Mouse (Mus musculus): ENCODE results near the gene M1ap. TPM values are rescaled to one million over a fixed set of nuclear protein-coding genes. Genes with fewer than 3 reads are reported as not detected.

The M1ap gene
- polyA plus RNA-seq, 1 experiment from 2014 or later = 1.2 TPM

DNA sequence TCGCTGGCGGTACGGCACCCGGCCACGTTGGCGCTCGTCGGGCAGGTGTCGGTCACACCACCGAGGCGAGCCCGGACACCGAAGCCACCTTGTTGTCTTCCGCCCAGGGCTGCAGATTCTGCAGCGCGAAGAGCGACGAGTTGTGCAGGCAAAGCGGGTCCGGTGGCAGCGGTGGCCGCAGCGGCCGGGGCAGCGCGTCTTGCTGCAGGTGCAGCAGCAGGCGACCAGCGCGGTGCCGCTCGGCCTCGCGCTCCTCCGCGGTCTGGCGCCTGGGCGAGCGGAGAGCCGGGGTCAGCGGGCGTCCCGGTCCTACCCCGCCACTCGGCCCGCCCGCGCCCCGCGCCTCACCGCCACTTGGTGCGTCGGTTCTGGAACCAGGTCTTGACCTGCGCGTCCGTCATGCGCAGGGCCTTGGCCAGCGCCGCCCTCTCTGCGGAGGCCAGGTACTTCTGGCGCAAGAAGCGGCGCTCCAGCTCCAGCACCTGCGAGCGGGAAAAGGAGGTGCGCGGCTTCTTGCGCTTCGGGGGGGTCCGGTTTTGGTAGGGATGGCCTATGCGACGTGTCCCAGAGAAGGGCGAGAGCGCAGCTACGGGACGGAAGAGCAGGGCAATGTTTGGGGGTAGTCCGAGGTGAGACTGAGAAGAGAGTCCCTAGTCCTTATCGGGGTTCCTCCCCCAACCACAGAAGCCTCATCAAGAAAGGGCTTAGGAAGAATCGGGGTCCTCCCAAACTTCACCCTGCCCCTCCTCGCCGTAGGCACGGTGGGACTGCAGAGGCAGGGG is 122.2 kb downstream of the M1ap start:
- no peaks in the 10 kb centered on the region for H3K36me3 ChIP-seq
- peaks cover 28% of the 10 kb centered on the region for H3K4me1 ChIP-seq
- no peak overlapping the region for H3K27ac ChIP-seq
- peak overlapping the region; percentile 28 for H3K4me3 ChIP-seq (replicated peaks)
- WGBS = 1% methylated on average over 80 of the region's 81 CpGs
- no peaks in the 10 kb centered on the region for H3K9me3 ChIP-seq
- H3K9ac ChIP-seq = no peak overlapping the region
- H3K4me2 ChIP-seq = peak overlapping the region; percentile 56
- ATAC-seq (ENCODE audit: insufficient read depth, low FRiP score, low read depth) = no peak
- peaks cover 94% of the 10 kb centered on the region for H3K27me3 ChIP-seq (replicated peaks)

DNA sequence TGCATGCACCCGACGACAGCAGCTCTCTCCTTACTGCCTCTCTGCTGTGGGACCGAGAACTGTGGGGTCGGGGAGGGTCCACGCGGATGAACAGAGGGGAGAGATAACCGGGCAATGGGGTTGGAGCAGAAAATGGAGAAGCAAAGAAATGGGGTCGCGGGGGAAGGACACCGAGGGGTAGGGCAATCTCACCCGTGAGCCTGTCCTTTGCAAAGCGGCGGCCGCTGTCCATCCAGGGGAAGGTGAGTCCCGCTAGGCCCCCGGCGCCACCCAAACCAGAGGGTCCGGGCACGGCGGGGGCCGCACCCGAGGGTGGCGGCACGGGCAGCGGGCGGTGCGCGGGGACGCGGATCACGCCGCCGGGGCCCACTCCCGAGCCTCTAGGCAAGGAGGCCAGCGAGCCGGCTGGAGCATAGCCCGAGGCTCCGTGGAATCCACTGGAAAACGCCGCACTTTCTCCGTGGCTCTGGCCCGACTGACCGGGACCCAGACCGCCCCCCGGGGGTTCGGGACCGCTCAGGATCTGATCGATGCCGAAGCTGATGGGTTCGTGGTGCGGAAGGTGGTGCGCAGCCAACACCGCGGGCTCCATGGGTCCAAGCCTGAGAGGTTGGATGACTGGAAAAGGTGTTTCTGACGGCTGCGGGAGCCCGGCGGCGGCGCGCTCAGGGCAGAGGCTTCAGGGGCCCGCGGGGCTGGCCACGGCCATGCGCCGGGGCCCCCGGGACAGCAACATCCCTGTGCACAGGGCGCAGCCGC is 123.0 kb downstream of the M1ap start:
- Histone ChIP-seq H3K9ac (no peak overlapping the region), H3K4me1 (peaks cover 28% of the 10 kb centered on the region), H3K4me3 (replicated peaks) (peak overlapping the region; percentile 28), H3K27me3 (replicated peaks) (peaks cover 93% of the 10 kb centered on the region), H3K4me2 (peak overlapping the region; percentile 56), H3K27ac (no peak overlapping the region), H3K9me3 (no peaks in the 10 kb centered on the region), H3K36me3 (no peaks in the 10 kb centered on the region)
- 2% methylated on average over 69 of the region's 69 CpGs for WGBS
- no peak for ATAC-seq (ENCODE audit: insufficient read depth, low FRiP score, low read depth)

DNA sequence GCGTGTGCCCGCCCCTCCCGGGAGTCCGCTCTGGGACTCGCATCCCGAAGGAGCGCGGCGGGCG is 123.4 kb downstream of the M1ap start, which contains the start of gene Tlx2:
Gene Tlx2 (minus strand): TSS at position 47 of the 64 bp plus-strand sequence.
- Histone ChIP-seq H3K36me3 (no peaks in the 10 kb centered on the region), H3K4me1 (peaks cover 28% of the 10 kb centered on the region), H3K27me3 (replicated peaks) (peaks cover 92% of the 10 kb centered on the region), H3K4me3 (replicated peaks) (peak within 1 kb of the TSS; percentile 28), H3K27ac (no peak within 1 kb of the TSS), H3K9me3 (no peaks in the 10 kb centered on the region), H3K9ac (no peak within 1 kb of the TSS), H3K4me2 (peak within 1 kb of the TSS; percentile 56)
- under 1% methylated on average over 10 of the region's 10 CpGs for WGBS
- ATAC-seq (ENCODE audit: insufficient read depth, low FRiP score, low read depth) = no peak

DNA sequence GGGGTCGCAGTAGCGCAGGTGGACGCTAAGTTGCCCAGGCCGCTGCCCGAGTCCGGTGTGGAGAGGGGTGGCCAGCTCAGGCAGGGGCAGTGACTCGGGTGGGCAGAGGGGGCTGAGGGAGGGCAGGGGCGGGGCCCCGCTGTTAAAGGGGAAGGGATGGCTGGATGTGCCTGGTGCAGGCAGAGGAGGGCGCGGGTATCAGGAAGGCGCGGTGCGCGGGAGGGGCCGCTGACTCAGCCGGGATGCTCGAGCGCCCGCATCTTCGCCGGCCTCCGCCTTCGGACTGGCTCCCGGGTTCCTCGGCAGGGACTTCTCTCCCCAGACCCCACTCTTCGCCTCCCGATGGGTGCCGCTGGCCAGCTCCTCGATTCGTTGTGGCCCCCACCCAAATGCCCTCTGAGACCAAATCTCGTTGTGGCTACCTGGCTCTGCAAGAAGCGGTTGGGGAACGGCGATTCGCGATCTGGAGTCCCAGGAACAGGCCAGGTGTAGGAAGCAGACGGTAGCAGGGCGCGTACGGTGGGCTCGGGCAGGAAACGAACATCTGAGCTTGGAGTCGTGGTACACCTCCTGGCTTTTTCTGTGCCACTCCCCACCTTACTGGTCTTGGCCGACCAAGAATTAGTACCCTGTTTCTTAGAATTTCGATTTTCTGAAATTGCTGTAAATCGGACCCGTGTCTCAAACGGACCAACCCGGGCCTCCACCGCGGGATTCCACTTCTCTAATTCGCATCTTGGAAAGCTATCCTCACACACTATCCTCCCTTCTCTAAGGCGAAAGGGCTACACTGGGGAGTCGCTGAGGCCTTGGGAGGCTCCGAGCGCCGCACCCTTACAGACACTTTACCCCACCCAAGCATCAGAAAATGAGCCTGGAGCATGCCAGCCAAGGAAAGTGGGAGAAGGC is 123.9 kb downstream of the M1ap start:
- H3K4me1 ChIP-seq = peaks cover 28% of the 10 kb centered on the region

DNA sequence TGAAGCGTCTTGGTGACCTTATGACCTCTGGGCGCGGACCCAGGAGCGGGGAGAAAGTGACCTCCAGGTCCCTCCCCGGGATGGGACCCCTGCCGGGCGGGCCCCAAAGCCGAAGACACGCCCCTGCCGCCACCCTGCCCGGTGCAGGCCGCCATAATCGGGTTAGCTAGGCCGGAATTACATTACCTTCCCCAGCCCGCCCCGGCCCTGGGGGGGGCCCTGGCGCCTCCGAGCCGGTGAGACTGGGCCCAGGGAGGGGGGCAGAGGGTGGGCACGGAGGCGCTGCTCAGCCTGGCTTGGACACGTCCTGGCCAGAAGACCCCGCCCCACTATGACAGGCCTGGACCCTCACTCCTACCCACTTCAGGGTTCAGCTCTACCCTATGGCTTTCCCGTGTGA is 124.5 kb downstream of the M1ap start:
- Histone ChIP-seq H3K9ac (no peak overlapping the region), H3K27me3 (replicated peaks) (peaks cover 91% of the 10 kb centered on the region), H3K4me2 (peak overlapping the region; percentile 16; the same call in 1 of the 2 replicates)

More for the DNA sequence above, 123.9 kb downstream of the M1ap start:
- H3K27me3 ChIP-seq (replicated peaks) = peaks cover 93% of the 10 kb centered on the region
- no peaks in the 10 kb centered on the region for H3K9me3 ChIP-seq
- H3K9ac ChIP-seq = no peak overlapping the region
- peak overlapping the region; percentile 28 for H3K4me3 ChIP-seq (replicated peaks)
- H3K4me2 ChIP-seq = peak overlapping the region; percentile 37
- WGBS = under 1% methylated on average over 52 of the region's 58 CpGs
- no peak overlapping the region for H3K27ac ChIP-seq
- no peaks in the 10 kb centered on the region for H3K36me3 ChIP-seq
- ATAC-seq (ENCODE audit: insufficient read depth, low FRiP score, low read depth) = no peak

DNA sequence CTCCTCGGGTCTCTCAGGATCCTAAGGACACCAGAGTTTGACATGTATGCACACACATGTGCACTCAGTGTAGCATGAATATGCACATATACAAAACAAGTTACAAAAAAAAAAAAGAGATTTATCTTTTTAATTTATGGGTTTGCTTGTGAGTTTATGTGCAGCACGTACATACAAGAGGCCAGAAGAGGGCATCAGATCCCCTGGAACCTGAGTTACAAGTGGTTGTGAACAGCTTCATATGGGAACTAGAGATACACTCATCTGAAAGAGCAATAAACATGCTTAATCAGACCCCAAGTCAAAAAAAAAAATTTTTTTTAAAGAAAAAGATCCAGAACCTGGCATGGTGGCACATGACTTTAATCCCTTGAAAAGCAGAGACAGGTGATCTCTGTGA is 128.3 kb downstream of the M1ap start:
- Histone ChIP-seq H3K9me3 (no peaks in the 10 kb centered on the region), H3K4me2 (no peak overlapping the region), H3K36me3 (no peaks in the 10 kb centered on the region), H3K4me3 (replicated peaks) (no peak overlapping the region), H3K27ac (no peak overlapping the region), H3K4me1 (peaks cover 19% of the 10 kb centered on the region), H3K9ac (no peak overlapping the region), H3K27me3 (replicated peaks) (peaks cover 63% of the 10 kb centered on the region)
- 12% methylated on average over 2 of the region's 2 CpGs for WGBS
- ATAC-seq (ENCODE audit: insufficient read depth, low FRiP score, low read depth) = no peak

More for the DNA sequence above, 124.5 kb downstream of the M1ap start:
- Histone ChIP-seq H3K4me3 (replicated peaks) (peak overlapping the region; percentile 28), H3K36me3 (no peaks in the 10 kb centered on the region), H3K27ac (no peak overlapping the region), H3K9me3 (no peaks in the 10 kb centered on the region), H3K4me1 (peaks cover 28% of the 10 kb centered on the region)
- 2% methylated on average over 24 of the region's 24 CpGs for WGBS
- ATAC-seq (ENCODE audit: insufficient read depth, low FRiP score, low read depth) = no peak

DNA sequence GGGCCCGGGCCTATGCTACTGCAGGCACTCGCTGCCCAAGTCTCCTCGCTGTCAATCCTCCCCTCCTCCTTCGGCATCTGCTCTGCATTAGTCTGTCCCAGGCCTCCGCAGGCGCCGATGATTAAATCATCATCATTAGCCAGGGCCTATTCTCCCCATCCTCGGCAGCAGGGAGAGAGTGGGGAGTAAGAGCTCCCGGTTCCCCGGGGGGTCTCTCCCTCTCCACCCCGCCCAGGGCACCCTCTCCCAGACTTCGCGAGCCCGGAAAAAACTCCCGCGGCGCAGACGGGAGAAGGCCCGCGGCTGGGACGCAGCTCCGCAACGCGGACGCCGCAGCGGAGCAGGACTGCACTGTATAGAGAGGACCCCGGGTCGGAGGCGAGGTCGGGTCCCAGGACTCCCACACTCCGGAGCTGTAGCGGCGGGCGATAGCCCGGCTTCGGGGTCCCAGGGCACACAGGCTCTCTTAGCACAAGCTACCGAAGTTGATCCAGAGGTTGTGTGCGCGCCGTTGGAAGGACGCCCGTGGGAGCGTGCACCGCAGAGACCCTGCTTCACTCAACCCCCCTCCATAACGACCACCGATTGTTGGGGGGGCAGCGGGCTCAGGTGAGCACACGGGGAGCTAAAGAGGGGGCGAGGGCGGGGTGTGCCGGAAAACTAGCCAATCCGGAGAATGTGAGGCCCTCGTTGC is 131.1 kb downstream of the M1ap start, which contains the start of gene Pcgf1:
Gene Pcgf1 (plus strand): TSS at position 240 of the 694 bp plus-strand sequence.
- H3K4me1 ChIP-seq = peaks cover 8% of the 10 kb centered on the region; the same call in 1 of the 2 replicates
- WGBS = under 1% methylated on average over 54 of the region's 54 CpGs
- peak within 1 kb of the TSS; percentile 87 for H3K27ac ChIP-seq
- H3K9me3 ChIP-seq = no peaks in the 10 kb centered on the region
- H3K36me3 ChIP-seq = no peaks in the 10 kb centered on the region
- peak within 1 kb of the TSS; percentile 68 for H3K9ac ChIP-seq
- H3K27me3 ChIP-seq (replicated peaks) = peaks cover 41% of the 10 kb centered on the region
- peak; percentile 42 for ATAC-seq (ENCODE audit: insufficient read depth, low FRiP score, low read depth)
- peak within 1 kb of the TSS; percentile 66 for H3K4me3 ChIP-seq (replicated peaks)
- peak within 1 kb of the TSS; percentile 98 for H3K4me2 ChIP-seq

DNA sequence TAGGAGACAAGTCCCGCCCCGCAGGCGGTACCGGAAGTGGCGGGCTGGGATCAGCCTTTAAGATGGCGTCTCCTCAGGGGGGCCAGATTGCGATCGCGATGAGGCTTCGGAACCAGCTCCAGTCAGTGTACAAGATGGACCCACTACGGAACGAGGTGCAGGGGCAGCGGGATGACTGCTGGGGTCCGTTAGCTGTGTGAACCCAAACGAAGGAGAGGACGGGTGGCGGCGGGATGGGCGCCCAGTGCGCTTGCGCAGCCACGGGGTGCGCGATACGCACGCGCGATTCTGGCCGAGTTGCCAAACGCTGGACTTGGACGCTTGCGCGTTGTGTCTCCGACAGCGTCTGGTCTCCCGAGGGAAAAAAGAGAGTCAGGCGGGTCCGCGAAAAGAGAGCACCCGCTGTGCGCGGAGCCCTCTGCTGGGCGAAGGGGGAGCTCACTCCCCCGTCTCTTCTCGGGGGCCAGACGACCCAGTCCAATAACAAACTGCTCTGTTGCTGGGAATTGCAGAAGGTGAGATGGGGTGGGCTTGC is 131.7 kb downstream of the M1ap start:
- under 1% methylated on average over 46 of the region's 46 CpGs for WGBS
- H3K27ac ChIP-seq = peak overlapping the region; percentile 87
- no peaks in the 10 kb centered on the region for H3K36me3 ChIP-seq
- peaks cover 8% of the 10 kb centered on the region; the same call in 1 of the 2 replicates for H3K4me1 ChIP-seq
- H3K9me3 ChIP-seq = no peaks in the 10 kb centered on the region
- peak overlapping the region; percentile 98 for H3K4me2 ChIP-seq
- peak; percentile 92 for ATAC-seq (ENCODE audit: insufficient read depth, low FRiP score, low read depth)
- H3K27me3 ChIP-seq (replicated peaks) = peaks cover 43% of the 10 kb centered on the region
- H3K4me3 ChIP-seq (replicated peaks) = peak overlapping the region; percentile 66
- H3K9ac ChIP-seq = peak overlapping the region; percentile 53

Small RNAs within 50 kb of the gene (microRNA-seq; reads per million reads assigned to microRNA genes)
- gene Mir7040 = not detected

Other genes starting within 250 kb of the M1ap start
- 98.5 and 110 TPM in 2 replicates for gene Pole4, start 241.5 kb upstream of the M1ap start, polyA plus RNA-seq (2015; fragmentation: Nextera tagmentation; extraction: Ambion mirVana)
- 22.3 and 23.8 TPM in 2 replicates for gene Hk2, start 172.4 kb upstream of the M1ap start, polyA plus RNA-seq (2015; fragmentation: Nextera tagmentation; extraction: Ambion mirVana)
- gene Sema4f, start 7.1 kb upstream of the M1ap start, polyA plus RNA-seq (2015; fragmentation: Nextera tagmentation; extraction: Ambion mirVana) = 2.0 and 2.1 TPM in 2 replicates
- 11.9 and 14.3 TPM in 2 replicates for gene Dok1, start 86.6 kb downstream of the M1ap start, polyA plus RNA-seq (2015; fragmentation: Nextera tagmentation; extraction: Ambion mirVana)
- gene Loxl3, start 87.3 kb downstream of the M1ap start, polyA plus RNA-seq (2015; fragmentation: Nextera tagmentation; extraction: Ambion mirVana) = 14.2 and 16.2 TPM in 2 replicates
- 211 and 212 TPM in 2 replicates for gene Aup1, start 107.6 kb downstream of the M1ap start, polyA plus RNA-seq (2015; fragmentation: Nextera tagmentation; extraction: Ambion mirVana)
- gene Htra2, start 108.4 kb downstream of the M1ap start, polyA plus RNA-seq (2015; fragmentation: Nextera tagmentation; extraction: Ambion mirVana) = 86.6 and 94.1 TPM in 2 replicates
- gene Dqx1, start 110.9 kb downstream of the M1ap start, polyA plus RNA-seq (2015; fragmentation: Nextera tagmentation; extraction: Ambion mirVana) = 5.4 and 7.1 TPM in 2 replicates
- gene Tlx2, start 123.4 kb downstream of the M1ap start, polyA plus RNA-seq (2015; fragmentation: Nextera tagmentation; extraction: Ambion mirVana) = 7.5 and 9.3 TPM in 2 replicates
- 29.6 and 34.6 TPM in 2 replicates for gene Pcgf1, start 131.0 kb downstream of the M1ap start, polyA plus RNA-seq (2015; fragmentation: Nextera tagmentation; extraction: Ambion mirVana)
- 0.59 and 0.63 TPM in 2 replicates for gene Lbx2, start 139.5 kb downstream of the M1ap start, polyA plus RNA-seq (2015; fragmentation: Nextera tagmentation; extraction: Ambion mirVana)
- gene Ccdc142, start 154.7 kb downstream of the M1ap start, polyA plus RNA-seq (2015; fragmentation: Nextera tagmentation; extraction: Ambion mirVana) = 2.5 and 3.6 TPM in 2 replicates
- gene Gm42688, start 154.7 kb downstream of the M1ap start, polyA plus RNA-seq (2015; fragmentation: Nextera tagmentation; extraction: Ambion mirVana) = 2.7 and 2.8 TPM in 2 replicates
- 122 and 136 TPM in 2 replicates for gene Mrpl53, start 162.1 kb downstream of the M1ap start, polyA plus RNA-seq (2015; fragmentation: Nextera tagmentation; extraction: Ambion mirVana)
- 53.6 and 58.0 TPM in 2 replicates for gene Mogs, start 168.6 kb downstream of the M1ap start, polyA plus RNA-seq (2015; fragmentation: Nextera tagmentation; extraction: Ambion mirVana)
- gene Wbp1, start 174.7 kb downstream of the M1ap start, polyA plus RNA-seq (2015; fragmentation: Nextera tagmentation; extraction: Ambion mirVana) = 91.5 and 101 TPM in 2 replicates
- 11.3 and 11.4 TPM in 2 replicates for gene Ino80b, start 178.5 kb downstream of the M1ap start, polyA plus RNA-seq (2015; fragmentation: Nextera tagmentation; extraction: Ambion mirVana)
- gene Rtkn, start 188.6 kb downstream of the M1ap start, polyA plus RNA-seq (2015; fragmentation: Nextera tagmentation; extraction: Ambion mirVana) = 31.3 and 31.9 TPM in 2 replicates
- gene Wdr54, start 209.5 kb downstream of the M1ap start, polyA plus RNA-seq (2015; fragmentation: Nextera tagmentation; extraction: Ambion mirVana) = 3.6 and 5.1 TPM in 2 replicates
- 2.3 and 2.7 TPM in 2 replicates for gene 1700003E16Rik, start 209.5 kb downstream of the M1ap start, polyA plus RNA-seq (2015; fragmentation: Nextera tagmentation; extraction: Ambion mirVana)
- 84.7 and 86.1 TPM in 2 replicates for gene Dctn1, start 219.0 kb downstream of the M1ap start, polyA plus RNA-seq (2015; fragmentation: Nextera tagmentation; extraction: Ambion mirVana)